Mouse (Mus musculus): Measurements from ENCODE around the gene Mapk3. TPM values are rescaled to one million over a fixed set of nuclear protein-coding genes. Genes with fewer than 3 reads are reported as not detected.

Mapk3 gene
- total and polyA plus RNA-seq, 2 experiments from 2014 or later: 107 to 132 TPM

GRCm38 (mm10) chr7:126765540-126765939 lies 6.1 kb downstream of the Mapk3 start:
- Histone ChIP-seq H3K9me3 (ENCODE audit: low read length) (no peaks in the 10 kb centered on the region), H3K36me3 (ENCODE audit: insufficient read depth, low read length) (peaks cover 52% of the 10 kb centered on the region), H3K4me1 (ENCODE audit: insufficient read depth, low read length) (peaks cover 15% of the 10 kb centered on the region), H3K9ac (replicated peaks; ENCODE audit: low read length) (no peak overlapping the region), H3K27me3 (ENCODE audit: insufficient read depth, low read length) (no peaks in the 10 kb centered on the region), H3K27ac (no peak overlapping the region), H3K4me2 (ENCODE audit: low read depth, low read length) (no peak overlapping the region), H3K4me3 (ENCODE audit: low read length) (no peak overlapping the region)
- TF ChIP-seq CTCF (IDR thresholded peaks at IDR 0.05; ENCODE audit: low read depth): no peak
- WGBS: 89% methylated on average over 9 of the region's 9 CpGs
- ATAC-seq: no peak
- DNase-seq (ENCODE audit: low spot score): no peak

DNA sequence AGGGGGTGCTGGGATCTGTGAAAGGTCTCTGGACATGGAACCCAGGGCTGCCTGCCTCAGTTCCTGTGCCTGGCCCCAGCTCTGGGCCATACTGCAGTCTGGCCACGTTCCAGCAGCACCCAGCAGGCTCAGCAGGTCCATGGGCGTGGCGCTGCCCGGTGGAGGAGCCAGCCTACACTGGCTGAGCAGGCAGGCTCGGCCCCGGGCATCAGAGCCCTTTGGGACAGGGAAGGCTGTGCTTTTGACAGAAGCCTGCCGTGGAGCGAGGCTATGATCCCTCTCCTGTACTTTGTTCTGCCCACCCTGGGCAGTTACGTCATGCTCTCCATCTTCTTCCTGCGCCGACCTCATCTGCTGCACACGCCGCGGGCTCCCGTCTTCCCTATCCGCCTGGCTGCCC lies 6.8 kb downstream of the Mapk3 start, which contains the start of gene Gdpd3:
Gdpd3 (plus strand) TSS at position 134 of the 400 bp plus-strand sequence.
- no peak within 1 kb of the TSS for H3K4me3 ChIP-seq (ENCODE audit: low read length)
- DNase-seq (ENCODE audit: low spot score): no peak
- no peaks in the 10 kb centered on the region for H3K9me3 ChIP-seq (ENCODE audit: low read length)
- H3K4me2 ChIP-seq (ENCODE audit: low read depth, low read length): no peak within 1 kb of the TSS
- H3K4me1 ChIP-seq (ENCODE audit: insufficient read depth, low read length): peaks cover 9% of the 10 kb centered on the region; the same call in 1 of the 2 replicates
- no peak within 1 kb of the TSS for H3K27ac ChIP-seq
- TF ChIP-seq CTCF (IDR thresholded peaks at IDR 0.05; ENCODE audit: low read depth): no peak
- H3K27me3 ChIP-seq (ENCODE audit: insufficient read depth, low read length): no peaks in the 10 kb centered on the region
- H3K9ac ChIP-seq (replicated peaks; ENCODE audit: low read length): no peak within 1 kb of the TSS
- ATAC-seq: no peak
- H3K36me3 ChIP-seq (ENCODE audit: insufficient read depth, low read length): peaks cover 59% of the 10 kb centered on the region
- WGBS: 85% methylated on average over 16 of the region's 16 CpGs

DNA sequence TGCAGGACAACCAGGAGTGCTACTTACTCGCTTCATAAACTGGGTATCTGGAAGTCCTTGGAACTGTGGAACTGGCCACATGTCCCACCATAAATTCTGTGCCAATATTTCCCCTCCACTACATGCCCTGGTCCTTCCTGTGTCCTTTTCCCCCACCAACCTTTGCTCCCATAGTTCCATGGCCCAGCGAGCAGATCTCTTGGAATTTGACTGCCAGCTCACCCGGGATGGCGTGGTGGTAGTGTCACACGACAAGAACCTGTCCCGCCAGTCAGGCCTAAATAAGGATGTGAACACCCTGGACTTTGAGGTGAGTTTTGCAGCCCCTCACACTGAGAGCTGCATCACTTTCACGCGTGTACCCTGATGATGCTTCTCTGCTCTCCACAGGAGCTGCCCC lies 7.6 kb downstream of the Mapk3 start:
- H3K27ac ChIP-seq: no peak overlapping the region
- TF ChIP-seq CTCF (IDR thresholded peaks at IDR 0.05; ENCODE audit: low read depth): no peak
- H3K4me1 ChIP-seq (ENCODE audit: insufficient read depth, low read length): peaks cover 3% of the 10 kb centered on the region; the same call in 1 of the 2 replicates
- H3K27me3 ChIP-seq (ENCODE audit: insufficient read depth, low read length): no peaks in the 10 kb centered on the region
- H3K9me3 ChIP-seq (ENCODE audit: low read length): no peaks in the 10 kb centered on the region
- no peak overlapping the region for H3K4me3 ChIP-seq (ENCODE audit: low read length)
- no peak overlapping the region for H3K9ac ChIP-seq (replicated peaks; ENCODE audit: low read length)
- 96% methylated on average over 8 of the region's 8 CpGs for WGBS
- no peak for ATAC-seq
- DNase-seq (ENCODE audit: low spot score): no peak
- no peak overlapping the region for H3K4me2 ChIP-seq (ENCODE audit: low read depth, low read length)
- peaks cover 60% of the 10 kb centered on the region for H3K36me3 ChIP-seq (ENCODE audit: insufficient read depth, low read length)

DNA sequence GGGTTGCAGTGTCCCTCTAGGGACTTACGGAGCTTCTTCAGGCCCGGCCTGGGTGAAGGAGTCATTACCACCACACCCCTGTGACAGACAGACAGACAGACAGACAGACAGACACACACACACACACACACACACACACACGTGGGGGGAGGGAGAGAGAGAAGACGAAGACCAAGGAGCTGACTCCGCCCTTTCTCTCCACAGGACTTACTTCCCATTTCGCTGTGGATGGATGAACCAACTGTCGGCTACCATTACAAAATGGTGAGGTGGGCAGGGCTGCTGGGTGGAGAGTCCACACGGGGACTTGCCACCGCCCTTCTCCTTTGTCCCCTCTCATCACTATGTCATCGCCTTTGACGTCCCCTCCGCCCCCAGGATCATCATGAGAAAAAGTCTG lies 11.4 kb downstream of the Mapk3 start:
- no peak overlapping the region for H3K4me2 ChIP-seq (ENCODE audit: low read depth, low read length)
- ATAC-seq (no peak), DNase-seq (ENCODE audit: low spot score) (no peak)
- H3K4me3 ChIP-seq (ENCODE audit: low read length): no peak overlapping the region
- no peak overlapping the region for H3K9ac ChIP-seq (replicated peaks; ENCODE audit: low read length)
- no peaks in the 10 kb centered on the region for H3K9me3 ChIP-seq (ENCODE audit: low read length)
- WGBS: 80% methylated on average over 12 of the region's 12 CpGs
- no peak overlapping the region for H3K27ac ChIP-seq
- no peaks in the 10 kb centered on the region for H3K27me3 ChIP-seq (ENCODE audit: insufficient read depth, low read length)
- peaks cover 2% of the 10 kb centered on the region for H3K4me1 ChIP-seq (ENCODE audit: insufficient read depth, low read length)
- peaks cover 42% of the 10 kb centered on the region for H3K36me3 ChIP-seq (ENCODE audit: insufficient read depth, low read length)
- TF ChIP-seq CTCF (IDR thresholded peaks at IDR 0.05; ENCODE audit: low read depth): no peak

DNA sequence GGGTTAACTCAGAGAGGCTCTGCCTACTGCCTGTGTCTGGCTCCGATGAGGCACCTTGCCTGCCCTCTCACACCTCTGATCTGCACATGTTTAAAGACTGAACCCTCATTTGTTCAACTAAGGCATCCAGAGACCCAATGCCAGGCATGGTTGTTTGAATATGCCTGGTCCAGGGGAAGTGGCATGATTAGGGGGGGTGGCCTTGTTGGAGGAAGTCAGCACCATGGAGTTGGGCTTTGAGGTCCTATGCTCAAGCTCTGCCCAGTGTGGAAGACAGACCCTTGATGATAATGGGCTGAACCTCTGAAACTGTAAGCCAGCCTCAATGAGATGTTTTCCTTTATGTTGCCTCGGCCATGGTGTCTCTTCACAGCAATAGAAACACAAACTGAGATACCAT lies 13.9 kb downstream of the Mapk3 start:
- ATAC-seq: no peak
- Histone ChIP-seq H3K4me2 (ENCODE audit: low read depth, low read length) (no peak overlapping the region), H3K27me3 (ENCODE audit: insufficient read depth, low read length) (no peaks in the 10 kb centered on the region), H3K36me3 (ENCODE audit: insufficient read depth, low read length) (peaks cover 20% of the 10 kb centered on the region), H3K4me3 (ENCODE audit: low read length) (no peak overlapping the region), H3K27ac (no peak overlapping the region), H3K9me3 (ENCODE audit: low read length) (no peaks in the 10 kb centered on the region), H3K4me1 (ENCODE audit: insufficient read depth, low read length) (peaks cover 19% of the 10 kb centered on the region), H3K9ac (replicated peaks; ENCODE audit: low read length) (no peak overlapping the region)
- no peak for TF ChIP-seq CTCF (IDR thresholded peaks at IDR 0.05; ENCODE audit: low read depth)
- no peak for DNase-seq (ENCODE audit: low spot score)
- whole genome bisulfite sequencing: 70% methylated on average over 2 of the region's 2 CpGs

GRCm38 (mm10) chr7:126774463-126774862 lies 15.1 kb downstream of the Mapk3 start:
- Histone ChIP-seq H3K27me3 (ENCODE audit: insufficient read depth, low read length) (no peaks in the 10 kb centered on the region), H3K9me3 (ENCODE audit: low read length) (no peaks in the 10 kb centered on the region), H3K4me1 (ENCODE audit: insufficient read depth, low read length) (peaks cover 19% of the 10 kb centered on the region), H3K27ac (no peak overlapping the region), H3K9ac (replicated peaks; ENCODE audit: low read length) (no peak overlapping the region), H3K36me3 (ENCODE audit: insufficient read depth, low read length) (peaks cover 16% of the 10 kb centered on the region), H3K4me2 (ENCODE audit: low read depth, low read length) (no peak overlapping the region), H3K4me3 (ENCODE audit: low read length) (no peak overlapping the region)
- 83% methylated on average over 2 of the region's 2 CpGs for WGBS
- DNase-seq (ENCODE audit: low spot score) (no peak), ATAC-seq (no peak)
- TF ChIP-seq CTCF (IDR thresholded peaks at IDR 0.05; ENCODE audit: low read depth): no peak

GRCm38 (mm10) chr7:126775185-126775977 lies 16.0 kb downstream of the Mapk3 start:
- peak; percentile 48 for TF ChIP-seq CTCF (IDR thresholded peaks at IDR 0.05; ENCODE audit: low read depth)
- Histone ChIP-seq H3K36me3 (ENCODE audit: insufficient read depth, low read length) (peaks cover 10% of the 10 kb centered on the region), H3K27ac (peak overlapping the region; percentile 92; the same call in 1 of the 2 replicates), H3K9ac (replicated peaks; ENCODE audit: low read length) (no peak overlapping the region), H3K9me3 (ENCODE audit: low read length) (no peaks in the 10 kb centered on the region), H3K27me3 (ENCODE audit: insufficient read depth, low read length) (no peaks in the 10 kb centered on the region), H3K4me2 (ENCODE audit: low read depth, low read length) (peak overlapping the region; percentile 99; the same call in 1 of the 2 replicates), H3K4me3 (ENCODE audit: low read length) (no peak overlapping the region), H3K4me1 (ENCODE audit: insufficient read depth, low read length) (peaks cover 28% of the 10 kb centered on the region)
- ATAC-seq: no peak
- WGBS: 82% methylated on average over 10 of the region's 10 CpGs
- no peak for DNase-seq (ENCODE audit: low spot score)
